Mouse (Mus musculus) CD4-positive, CD25-positive, alpha-beta regulatory T cell, adult 2 months (primary cell): ENCODE measurements around the gene Klhl36.

Source experiments
- DNase-seq: peaks from one replicate; pipeline ENCODE4 v3.0.0-alpha.2; 2012; ENCODE audit warnings: low read depth, low spot score

Klhl36 gene

GRCm38 (mm10) chr8:119861706-119862389 lies at the start of gene Klhl36:
Klhl36 (plus strand) TSS chr8:119862266.
- DNase-seq = peak; percentile 96

GRCm38 (mm10) chr8:119812650-119813431 lies 49.2 kb upstream of the Klhl36 start:
- peak; percentile 69 for DNase-seq

- no peak for DNase-seq
Measured at GRCm38 (mm10) chr8:119816219-119816618, 45.8 kb upstream of the Klhl36 start.

- DNase-seq = no peak
Measured at GRCm38 (mm10) chr8:119817446-119817845, 44.6 kb upstream of the Klhl36 start.

- no peak for DNase-seq
Measured at GRCm38 (mm10) chr8:119819316-119819715, 42.8 kb upstream of the Klhl36 start.

- no peak for DNase-seq
Measured at GRCm38 (mm10) chr8:119819976-119820375, 42.1 kb upstream of the Klhl36 start.

- DNase-seq = no peak
Measured at GRCm38 (mm10) chr8:119821691-119822090, 40.4 kb upstream of the Klhl36 start.

- DNase-seq = no peak
Measured at GRCm38 (mm10) chr8:119823278-119823677, 38.8 kb upstream of the Klhl36 start.

- DNase-seq = no peak
Measured at GRCm38 (mm10) chr8:119824100-119824499, 38.0 kb upstream of the Klhl36 start.

- DNase-seq = peak; percentile 45
Measured at GRCm38 (mm10) chr8:119824809-119825273, 37.2 kb upstream of the Klhl36 start.

- DNase-seq = no peak
Measured at GRCm38 (mm10) chr8:119825950-119826730, 35.9 kb upstream of the Klhl36 start.

GRCm38 (mm10) chr8:119826982-119827381 lies 35.1 kb upstream of the Klhl36 start:
- no peak for DNase-seq

- DNase-seq = no peak
Measured at GRCm38 (mm10) chr8:119827721-119828153, 34.3 kb upstream of the Klhl36 start.

GRCm38 (mm10) chr8:119829015-119829414 lies 33.1 kb upstream of the Klhl36 start:
- DNase-seq = no peak

- DNase-seq = peak; percentile 56
Measured at GRCm38 (mm10) chr8:119829420-119829819, 32.6 kb upstream of the Klhl36 start.

- no peak for DNase-seq
Measured at GRCm38 (mm10) chr8:119829870-119830580, 32.0 kb upstream of the Klhl36 start.

- peak; percentile 96 for DNase-seq
Measured at GRCm38 (mm10) chr8:119830589-119830988, 31.5 kb upstream of the Klhl36 start.

- DNase-seq = peak; percentile 50
Measured at GRCm38 (mm10) chr8:119831336-119831995, 30.6 kb upstream of the Klhl36 start.

GRCm38 (mm10) chr8:119832101-119832617 lies 29.9 kb upstream of the Klhl36 start:
- DNase-seq = no peak

- peak; percentile 49 for DNase-seq
Measured at GRCm38 (mm10) chr8:119832931-119833330, 29.1 kb upstream of the Klhl36 start.

GRCm38 (mm10) chr8:119834676-119835075 lies 27.4 kb upstream of the Klhl36 start:
- DNase-seq = no peak
